Comparison of ENCODE assay signal across 12 mouse cellular contexts in genomic region chr11:118008843-118009242, GRCm38 (mm10). TPM values are rescaled to one million over a fixed set of nuclear protein-coding genes. Genes with fewer than 3 reads are reported as not detected.
A peak's percentile ranks its signal among the peaks of the same experiment; 100 is the strongest.
DNase-seq lines count a peak whose midpoint lies in the region; ATAC-seq and TF ChIP-seq lines count a peak whose summit lies in the region.
"Had no signal": no experiment of that assay in that cellular context is flagged by ENCODE, and none has a peak within 500 bp of the region (broad histone marks: within the 10 kb centered on the region; RNA-seq: fewer than 3 reads in every experiment).

No protein-coding gene starts in this region.

- H3K4me3 ChIP-seq in hindbrain, embryonic 12.5 days = no peak overlapping the region
- no peak overlapping the region for H3K4me3 ChIP-seq in hindbrain, embryonic 11.5 days (ENCODE audit: low read depth, low read length)
- H3K4me3 ChIP-seq in midbrain, embryonic 11.5 days (ENCODE audit: low read depth, low read length) = no peak overlapping the region
- no peak overlapping the region for H3K4me3 ChIP-seq in midbrain, embryonic 14.5 days (replicated peaks; ENCODE audit: low read depth, low read length)
- H3K4me3 ChIP-seq in embryonic facial prominence, embryonic 14.5 days (ENCODE audit: low read depth, low read length) = no peak overlapping the region
- H3K4me3 ChIP-seq in small intestine, adult 2 months (ENCODE audit: low read depth, low read length) = no peak overlapping the region
- H3K4me3 ChIP-seq: left cerebral cortex, adult 2 months; lung, embryonic 15.5 days had no signal

- H3K9ac ChIP-seq in hindbrain, embryonic 12.5 days = peak overlapping the region; percentile 41; the same call in 1 of the 2 replicates
- no peak overlapping the region for H3K9ac ChIP-seq in hindbrain, embryonic 11.5 days (ENCODE audit: low read depth, low read length)
- no peak overlapping the region for H3K9ac ChIP-seq in midbrain, embryonic 11.5 days (ENCODE audit: low read length)
- no peak overlapping the region for H3K9ac ChIP-seq in midbrain, embryonic 14.5 days (replicated peaks; ENCODE audit: low read length)
- H3K9ac ChIP-seq in embryonic facial prominence, embryonic 14.5 days (ENCODE audit: low read depth, low read length) = 0 out of 2 replicates have a peak overlapping the region, but pooled peaks have one; percentile 8
- H3K9ac ChIP-seq: lung, embryonic 15.5 days had no signal

- peaks cover 32% of the 10 kb centered on the region for H3K36me3 ChIP-seq in hindbrain, embryonic 12.5 days
- H3K36me3 ChIP-seq in hindbrain, embryonic 11.5 days (ENCODE audit: control insufficient read depth, insufficient read depth, low read length) = peaks cover 3% of the 10 kb centered on the region
- H3K36me3 ChIP-seq in midbrain, embryonic 11.5 days (ENCODE audit: control insufficient read depth, insufficient read depth, low read length) = peaks cover 7% of the 10 kb centered on the region
- H3K36me3 ChIP-seq in midbrain, embryonic 14.5 days (ENCODE audit: control insufficient read depth, insufficient read depth, low read length) = peaks cover 39% of the 10 kb centered on the region
- H3K36me3 ChIP-seq in embryonic facial prominence, embryonic 14.5 days (ENCODE audit: control insufficient read depth, insufficient read depth, low read length) = peaks cover 39% of the 10 kb centered on the region
- peaks cover 25% of the 10 kb centered on the region for H3K36me3 ChIP-seq in small intestine, adult 2 months (ENCODE audit: control insufficient read depth, insufficient read depth, low read length)

- no peak for DNase-seq in hindbrain, embryonic 11.5 days (ENCODE audit: low spot score)
- DNase-seq in midbrain, embryonic 11.5 days (ENCODE audit: low spot score, missing footprints) = peak; percentile 60
- no peak for DNase-seq in midbrain, embryonic 14.5 days
- DNase-seq in embryonic facial prominence, embryonic 14.5 days (ENCODE audit: low spot score) = no peak
- no peak for DNase-seq in ovary, postnatal 36 days (ENCODE audit: low spot score)
- DNase-seq: cerebellum, adult 9-10 months; heart, postnatal 36 days; thymus, postnatal 25 days had no signal

- H3K9me3 ChIP-seq in hindbrain, embryonic 12.5 days (replicated peaks) = no peaks in the 10 kb centered on the region
- H3K9me3 ChIP-seq in hindbrain, embryonic 11.5 days (ENCODE audit: control insufficient read depth, low read length) = no peaks in the 10 kb centered on the region
- no peaks in the 10 kb centered on the region for H3K9me3 ChIP-seq in midbrain, embryonic 11.5 days (ENCODE audit: control insufficient read depth, low read length)
- no peaks in the 10 kb centered on the region for H3K9me3 ChIP-seq in midbrain, embryonic 14.5 days (ENCODE audit: control insufficient read depth, low read length)
- H3K9me3 ChIP-seq in embryonic facial prominence, embryonic 14.5 days (ENCODE audit: control insufficient read depth, low read length) = no peaks in the 10 kb centered on the region
- H3K9me3 ChIP-seq: lung, embryonic 15.5 days had no signal

- no peak overlapping the region for H3K4me2 ChIP-seq in hindbrain, embryonic 12.5 days (replicated peaks)
- H3K4me2 ChIP-seq in hindbrain, embryonic 11.5 days (replicated peaks; ENCODE audit: low read depth, low read length) = no peak overlapping the region
- H3K4me2 ChIP-seq in midbrain, embryonic 11.5 days = no peak overlapping the region
- no peak overlapping the region for H3K4me2 ChIP-seq in midbrain, embryonic 14.5 days (ENCODE audit: low read length)
- H3K4me2 ChIP-seq in embryonic facial prominence, embryonic 14.5 days (ENCODE audit: low read depth, low read length) = no peak overlapping the region
- H3K4me2 ChIP-seq: lung, embryonic 15.5 days had no signal

- TF ChIP-seq POLR2A in small intestine, adult 2 months (IDR thresholded peaks at IDR 0.05; ENCODE audit: low read depth, low read length) = no peak

- ATAC-seq in hindbrain, embryonic 12.5 days (ENCODE audit: low FRiP score) = no peak
- no peak for ATAC-seq in hindbrain, embryonic 11.5 days (ENCODE audit: low FRiP score)
- no peak for ATAC-seq in midbrain, embryonic 11.5 days (ENCODE audit: low FRiP score)
- ATAC-seq in midbrain, embryonic 14.5 days (ENCODE audit: low FRiP score, low TSS enrichment) = no peak
- ATAC-seq in embryonic facial prominence, embryonic 14.5 days (ENCODE audit: low read depth) = no peak

- no peaks in the 10 kb centered on the region for H3K27me3 ChIP-seq in hindbrain, embryonic 12.5 days
- H3K27me3 ChIP-seq in hindbrain, embryonic 11.5 days (ENCODE audit: control insufficient read depth, insufficient read depth, low read length) = no peaks in the 10 kb centered on the region
- H3K27me3 ChIP-seq in midbrain, embryonic 11.5 days (ENCODE audit: control insufficient read depth, insufficient read depth, low read length) = no peaks in the 10 kb centered on the region
- no peaks in the 10 kb centered on the region for H3K27me3 ChIP-seq in midbrain, embryonic 14.5 days (ENCODE audit: control insufficient read depth, insufficient read depth, low read length)
- H3K27me3 ChIP-seq in embryonic facial prominence, embryonic 14.5 days (replicated peaks; ENCODE audit: control insufficient read depth, insufficient read depth, low read length) = no peaks in the 10 kb centered on the region
- no peaks in the 10 kb centered on the region for H3K27me3 ChIP-seq in small intestine, adult 2 months (ENCODE audit: control insufficient read depth, insufficient read depth, low read length)
- H3K27me3 ChIP-seq: lung, embryonic 15.5 days had no signal

- H3K27ac ChIP-seq in hindbrain, embryonic 12.5 days = no peak overlapping the region
- no peak overlapping the region for H3K27ac ChIP-seq in hindbrain, embryonic 11.5 days (ENCODE audit: low read depth, low read length)
- H3K27ac ChIP-seq in midbrain, embryonic 11.5 days (ENCODE audit: low read depth, low read length) = no peak overlapping the region
- H3K27ac ChIP-seq in midbrain, embryonic 14.5 days (replicated peaks; ENCODE audit: low read depth, low read length) = no peak overlapping the region
- no peak overlapping the region for H3K27ac ChIP-seq in embryonic facial prominence, embryonic 14.5 days (replicated peaks; ENCODE audit: low read depth, low read length)
- peak overlapping the region; percentile 84; the same call in 1 of the 2 replicates for H3K27ac ChIP-seq in small intestine, adult 2 months (ENCODE audit: insufficient read depth, low read depth, low read length)
- H3K27ac ChIP-seq: lung, embryonic 15.5 days had no signal

- no peak for TF ChIP-seq CTCF in small intestine, adult 2 months (IDR thresholded peaks at IDR 0.05; ENCODE audit: extremely low read depth, insufficient read length, insufficient replicate concordance, low read depth, low read length)

- peaks cover 38% of the 10 kb centered on the region for H3K4me1 ChIP-seq in hindbrain, embryonic 12.5 days
- peaks cover 2% of the 10 kb centered on the region; the same call in 1 of the 2 replicates for H3K4me1 ChIP-seq in hindbrain, embryonic 11.5 days (replicated peaks; ENCODE audit: control insufficient read depth, insufficient read depth, low read length)
- H3K4me1 ChIP-seq in midbrain, embryonic 11.5 days (ENCODE audit: control insufficient read depth, insufficient read depth, low read length) = peaks cover 12% of the 10 kb centered on the region
- peaks cover 14% of the 10 kb centered on the region; the same call in 1 of the 2 replicates for H3K4me1 ChIP-seq in midbrain, embryonic 14.5 days (ENCODE audit: control insufficient read depth, insufficient read depth, low read length)
- H3K4me1 ChIP-seq in embryonic facial prominence, embryonic 14.5 days (ENCODE audit: control insufficient read depth, insufficient read depth, low read length) = peaks cover 20% of the 10 kb centered on the region
- peaks cover 53% of the 10 kb centered on the region for H3K4me1 ChIP-seq in small intestine, adult 2 months (ENCODE audit: control insufficient read depth, insufficient read depth, insufficient read length, low read length)

- 80% methylated on average over 8 of the region's 8 CpGs for WGBS in hindbrain, embryonic 12.5 days
- WGBS in hindbrain, embryonic 11.5 days = 81% methylated on average over 8 of the region's 8 CpGs
- WGBS in midbrain, embryonic 11.5 days = 77% methylated on average over 8 of the region's 8 CpGs
- 78% methylated on average over 8 of the region's 8 CpGs for WGBS in midbrain, embryonic 14.5 days
- WGBS in embryonic facial prominence, embryonic 14.5 days = 71% methylated on average over 8 of the region's 8 CpGs
- 88% methylated on average over 8 of the region's 8 CpGs for WGBS in small intestine, adult 2 months

RNA-seq across cellular contexts. Expression of gene Pgs1, which starts 22.8 kb away (rescaled TPM):
- 41.8 and 46.7 TPM in 2 replicates for polyA plus RNA-seq in hindbrain, embryonic 12.5 days (2016; fragmentation: Nextera tagmentation; extraction: Ambion mirVana)
- 38.6 and 39.1 TPM in 2 replicates for polyA plus RNA-seq in hindbrain, embryonic 11.5 days (2014; fragmentation: Nextera tagmentation; extraction: Ambion mirVana)
- polyA plus RNA-seq in midbrain, embryonic 11.5 days (2014; fragmentation: Nextera tagmentation; extraction: Ambion mirVana) = 40.2 and 42.7 TPM in 2 replicates
- 47.9 and 51.4 TPM in 2 replicates for polyA plus RNA-seq in midbrain, embryonic 14.5 days (2014; fragmentation: Nextera tagmentation; extraction: Ambion mirVana)
- 31.0 and 34.7 TPM in 2 replicates for polyA plus RNA-seq in embryonic facial prominence, embryonic 14.5 days (2014; fragmentation: Nextera tagmentation; extraction: Ambion mirVana)
- polyA plus RNA-seq in small intestine, adult 2 months (2012; rRNA removed) = 19.8 and 35.0 TPM in 2 replicates

RNA-seq across cellular contexts. Expression of gene Socs3, which starts 39.0 kb away (rescaled TPM):
- 10.4 and 11.8 TPM in 2 replicates for polyA plus RNA-seq in hindbrain, embryonic 12.5 days (2016; fragmentation: Nextera tagmentation; extraction: Ambion mirVana)
- 3.4 and 5.6 TPM in 2 replicates for polyA plus RNA-seq in hindbrain, embryonic 11.5 days (2014; fragmentation: Nextera tagmentation; extraction: Ambion mirVana)
- polyA plus RNA-seq in midbrain, embryonic 11.5 days (2014; fragmentation: Nextera tagmentation; extraction: Ambion mirVana) = 5.5 and 5.9 TPM in 2 replicates
- 4.3 and 7.2 TPM in 2 replicates for polyA plus RNA-seq in midbrain, embryonic 14.5 days (2014; fragmentation: Nextera tagmentation; extraction: Ambion mirVana)
- 6.8 and 8.3 TPM in 2 replicates for polyA plus RNA-seq in embryonic facial prominence, embryonic 14.5 days (2014; fragmentation: Nextera tagmentation; extraction: Ambion mirVana)
- 27.2 and 47.2 TPM in 2 replicates for polyA plus RNA-seq in small intestine, adult 2 months (2012; rRNA removed)

Comparison
In these comparisons a context has a peak if more than half of its experiments do, and no peak if none do; other contexts are left out.
1. H3K9ac ChIP-seq: peak in hindbrain, embryonic 12.5 days (single experiment) and embryonic facial prominence, embryonic 14.5 days (single experiment); none in hindbrain, embryonic 11.5 days (single experiment), midbrain, embryonic 11.5 days (single experiment) and midbrain, embryonic 14.5 days (single experiment).